Mouse (Mus musculus) kidney, postnatal 4 days (tissue): Measurements from ENCODE around the gene Gpha2.

Experiments used
- DNase-seq, 2 experiments: peaks; one replicate each; pipeline ENCODE4 v3.0.0; 2021; ENCODE audit warnings: mixed read lengths in 2 of 2

Gpha2 gene

GRCm38 (mm10) chr19:6226135-6226534 is at the start of gene Gpha2:
Gene Gpha2 (plus strand): TSS chr19:6226380.
- peak; percentile 54 to 66 for DNase-seq

GRCm38 (mm10) chr19:6178775-6179174 is 47.4 kb upstream of the Gpha2 start:
- DNase-seq = no peak

- DNase-seq = peak; percentile 65 to 68
Observed at GRCm38 (mm10) chr19:6181629-6182028, 44.6 kb upstream of the Gpha2 start.

GRCm38 (mm10) chr19:6182534-6182933 is 43.6 kb upstream of the Gpha2 start:
- no peak for DNase-seq

GRCm38 (mm10) chr19:6184131-6184530 is 42.0 kb upstream of the Gpha2 start, which contains the start of gene Majin:
Gene Majin (plus strand): TSS chr19:6184388.
- no peak for DNase-seq

GRCm38 (mm10) chr19:6204265-6204664 is 21.9 kb upstream of the Gpha2 start:
- no peak for DNase-seq

GRCm38 (mm10) chr19:6206716-6207115 is 19.5 kb upstream of the Gpha2 start:
- DNase-seq = no peak

GRCm38 (mm10) chr19:6216046-6216705 is 10.0 kb upstream of the Gpha2 start:
- DNase-seq = no peak

- no peak for DNase-seq
Observed at GRCm38 (mm10) chr19:6218606-6219005, 7.6 kb upstream of the Gpha2 start.

- DNase-seq = no peak
Observed at GRCm38 (mm10) chr19:6226763-6227162, 583 bp downstream of the Gpha2 start.

GRCm38 (mm10) chr19:6227864-6228263 is 1.7 kb downstream of the Gpha2 start:
- DNase-seq = no peak

GRCm38 (mm10) chr19:6230411-6230810 is 4.2 kb downstream of the Gpha2 start:
- DNase-seq = no peak

- DNase-seq = no peak
Observed at GRCm38 (mm10) chr19:6231036-6231435, 4.9 kb downstream of the Gpha2 start.

GRCm38 (mm10) chr19:6233647-6234046 is 7.5 kb downstream of the Gpha2 start:
- peak; percentile 49 to 70 for DNase-seq

- peak in 1 of 2 experiments; percentile 31 for DNase-seq
Observed at GRCm38 (mm10) chr19:6234337-6235083, 8.3 kb downstream of the Gpha2 start.

- DNase-seq = peak; percentile 94 to 97
Observed at GRCm38 (mm10) chr19:6235084-6236052, 9.2 kb downstream of the Gpha2 start, which contains the start of gene Ppp2r5b. Gene Ppp2r5b (minus strand): TSS chr19:6235872.

GRCm38 (mm10) chr19:6236053-6236441 is 9.9 kb downstream of the Gpha2 start:
- peak; percentile 92 to 95 for DNase-seq

- DNase-seq = no peak
Observed at GRCm38 (mm10) chr19:6236842-6237241, 10.7 kb downstream of the Gpha2 start.

- no peak for DNase-seq
Observed at GRCm38 (mm10) chr19:6238740-6239139, 12.6 kb downstream of the Gpha2 start.

- DNase-seq = no peak
Observed at GRCm38 (mm10) chr19:6240136-6240535, 14.0 kb downstream of the Gpha2 start.

GRCm38 (mm10) chr19:6240725-6241124 is 14.5 kb downstream of the Gpha2 start:
- DNase-seq = no peak

GRCm38 (mm10) chr19:6241274-6242107 is 15.3 kb downstream of the Gpha2 start, which contains the start of gene Atg2a:
Gene Atg2a (plus strand): TSS chr19:6241668.
- peak; percentile 98 to 99 for DNase-seq
